Mouse (Mus musculus): ENCODE results near the gene Zdhhc15. TPM values are rescaled to one million over a fixed set of nuclear protein-coding genes. Genes with fewer than 3 reads are reported as not detected.

The Zdhhc15 gene
- 1.7 and 2.8 TPM in 2 replicates for polyA plus RNA-seq (2021; fragmentation: Nextera tagmentation)
- long read RNA-seq, experiment 1, full-length matches to known transcripts: 2 of 2 reads
- long read RNA-seq, experiment 1, partial matches to known transcripts: 0 of 2 reads
- long read RNA-seq, experiment 1, other reads (novel, unspliced or antisense): 0 of 2 reads
- long read RNA-seq, experiment 2, full-length matches to known transcripts: 12 of 21 reads
- long read RNA-seq, experiment 2, partial matches to known transcripts: 4 of 21 reads
- long read RNA-seq, experiment 2, other reads (novel, unspliced or antisense): 5 of 21 reads

GRCm38 (mm10) chrX:104670757-104671549 lies at the start of gene Zdhhc15:
TSS of gene Zdhhc15 (minus strand) at chrX:104671064.

Other genes with a start within 250 kb of the Zdhhc15 start
- 3.6 and 3.7 TPM in 2 replicates for gene Uprt, start 188.2 kb downstream of the Zdhhc15 start, polyA plus RNA-seq (2021; fragmentation: Nextera tagmentation)
- 11.7 and 13.7 TPM in 2 replicates for gene Magee2, start 186.2 kb upstream of the Zdhhc15 start, polyA plus RNA-seq (2021; fragmentation: Nextera tagmentation)

All from layer of hippocampus, adult 6 months (tissue).